Mouse (Mus musculus) liver, adult 2 months (tissue): ENCODE data around the gene Nav2.

Experiments used
- CTCF ChIP-seq: fragments of 200-500 bp; IDR thresholded peaks from 2 replicates; pipeline ENCODE4 v1.5.1; 2011; ENCODE audit warnings: low read depth, low read length, control low read depth
- POLR2A ChIP-seq: fragments of 200-500 bp; IDR thresholded peaks from 2 replicates; pipeline ENCODE4 v1.6.1; 2011; ENCODE audit warnings: low read length, control low read depth; ENCODE audit not compliant: insufficient read depth; ENCODE audit errors: extremely low read depth

DNA sequence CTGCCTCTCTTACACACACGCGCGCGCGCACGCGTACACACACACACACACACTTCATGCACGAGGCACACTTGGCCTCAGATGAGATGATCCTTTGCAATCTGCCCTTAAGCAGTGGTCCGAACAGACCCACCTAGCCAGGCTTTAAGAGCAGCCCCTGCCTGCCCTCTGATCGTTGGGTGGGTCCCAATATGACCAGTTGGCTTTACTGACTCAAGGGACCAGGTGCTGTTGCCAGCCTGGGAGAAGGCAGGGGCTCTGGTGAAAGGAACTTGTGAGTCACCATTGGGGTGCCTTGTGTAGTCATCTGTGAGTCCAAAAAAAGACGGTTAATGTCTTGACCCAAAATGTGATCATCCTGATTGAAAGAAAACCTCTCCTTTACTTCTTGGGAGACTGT lies 9.9 kb downstream of the Nav2 start:
- TF ChIP-seq POLR2A (no peak), CTCF (no peak)
